Mouse (Mus musculus) Patski (cell line): ENCODE measurements around the gene Bnc2. TPM values are rescaled to one million over a fixed set of nuclear protein-coding genes. Genes with fewer than 3 reads are reported as not detected.

Experiments used
- ATAC-seq: fragments of 100-300 bp; one replicate; pipeline ENCODE4 v1.8.0; 2021
- CTCF ChIA-PET: fragments of 350-600 bp; sonication (Branson Sonifier 250); formaldehyde crosslinking; loops from one replicate; lab custom pipeline; 2022; ENCODE audit warnings: inconsistent platforms; lab: Charles Lee
- POLR2A ChIA-PET: fragments of 350-600 bp; sonication (Branson Sonifier 250); formaldehyde crosslinking; loops from one replicate; lab custom pipeline; 2022; ENCODE audit warnings: antibody characterized with exemption, inconsistent platforms; lab: Charles Lee
- DNase-seq: peaks from one replicate; pipeline ENCODE4 v3.0.0-alpha.2; 2011; ENCODE audit warnings: low read depth, low spot score
- H3K27me3 ChIP-seq: fragments of 371-371 bp; one replicate; pipeline ENCODE4 v1.5.1; 2021
- CTCF ChIP-seq: fragments of 100-300 bp; IDR thresholded peaks from one replicate; pipeline ENCODE4 v1.5.1; 2021
- in situ Hi-C: fragments of 300-500 bp; cut with MboI; formaldehyde crosslinking; loops from 3 replicates; pipeline ENCODE4 v1.11.1; 2018; ENCODE audit warnings: low pct_unique_long_range_greater_than_20kb, mixed read lengths
- polyA plus RNA-seq: library from polyadenylated mRNA; unstranded; gene quantifications from one replicate; pipeline ENCODE4 v1.2.3, GENCODE M21; 2021

The Bnc2 gene
- polyA plus RNA-seq, 1 experiment from 2014 or later = 19.3 TPM

DNA sequence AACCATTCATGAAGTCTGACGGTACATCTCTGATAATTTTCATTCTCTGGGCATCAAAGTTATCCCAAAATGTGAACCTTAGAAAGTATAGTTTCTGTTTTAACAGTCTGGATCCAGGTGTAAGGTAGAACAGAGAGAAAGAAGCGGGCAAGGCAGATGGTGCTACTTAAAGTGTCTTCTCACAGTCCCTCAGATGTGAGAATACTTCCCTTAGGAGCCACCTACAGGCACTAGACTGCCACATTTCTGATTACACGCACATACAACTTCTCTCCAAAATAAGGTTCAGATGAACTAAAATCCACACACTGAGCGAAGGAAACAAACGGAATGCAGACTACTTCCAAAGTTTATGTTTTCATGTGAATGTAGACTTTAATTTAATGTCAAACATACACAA lies 297.6 kb downstream of the Bnc2 start:
- TF ChIP-seq CTCF = no peak
- H3K27me3 ChIP-seq = no peaks in the 10 kb centered on the region
- CTCF ChIA-PET = no interaction called here
- ATAC-seq (no peak), DNase-seq (no peak)
- in situ Hi-C loops = no loop called here
- POLR2A ChIA-PET = no interaction called here

DNA sequence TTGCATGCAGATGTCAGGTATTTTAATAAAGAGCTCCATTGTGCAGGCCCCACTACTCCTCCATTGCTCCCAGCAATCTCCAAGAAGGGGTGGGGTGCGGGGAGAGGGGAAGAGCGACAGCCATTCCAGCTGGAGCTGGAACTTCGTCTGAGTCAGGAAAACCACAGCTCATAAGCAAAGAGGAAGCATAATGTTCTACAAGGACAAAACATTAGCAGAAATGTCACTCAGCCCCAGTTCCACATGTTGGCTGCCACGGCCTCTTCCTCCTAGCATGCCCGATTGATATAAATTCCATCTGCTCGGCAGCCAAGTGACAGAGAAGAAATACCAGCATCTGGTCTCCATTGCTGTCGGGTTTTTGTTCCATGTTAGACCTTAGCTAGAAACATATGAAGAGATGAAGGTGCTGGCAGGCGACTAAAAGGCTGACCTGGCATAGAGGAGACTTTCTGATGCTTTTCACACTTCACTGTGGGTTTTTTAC lies 312.7 kb downstream of the Bnc2 start:
- no peak for TF ChIP-seq CTCF
- ChIA-PET POLR2A (no interaction called here), CTCF (interaction anchor here (1.0 kb wide), 1 partner anchor 13 kb away, joined by 5 read pairs; no protein-coding TSS in a partner anchor)
- DNase-seq = no peak
- in situ Hi-C loops = no loop called here
- H3K27me3 ChIP-seq = no peaks in the 10 kb centered on the region
- ATAC-seq = no peak

DNA sequence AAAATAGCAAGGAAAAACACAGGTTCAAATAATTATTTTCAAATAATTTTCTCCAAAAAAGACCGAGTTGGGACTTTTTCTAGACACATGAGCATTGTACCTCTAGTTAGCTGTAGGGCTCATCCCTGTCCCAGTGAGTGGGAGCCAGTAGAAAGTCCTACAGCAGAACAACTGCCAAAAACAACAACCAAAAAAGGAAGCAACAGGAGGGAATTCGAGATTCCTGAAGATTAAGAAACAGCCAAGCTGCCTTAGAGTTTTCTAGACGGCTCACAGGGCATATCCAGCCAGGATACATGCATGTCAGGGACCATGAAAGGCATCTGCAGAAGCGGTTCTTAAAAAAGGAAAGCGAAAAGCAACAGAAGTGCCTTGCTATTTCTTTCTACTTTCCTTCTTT lies 313.9 kb downstream of the Bnc2 start:
- in situ Hi-C loops = no loop called here
- POLR2A ChIA-PET = no interaction called here
- DNase-seq = no peak

DNA sequence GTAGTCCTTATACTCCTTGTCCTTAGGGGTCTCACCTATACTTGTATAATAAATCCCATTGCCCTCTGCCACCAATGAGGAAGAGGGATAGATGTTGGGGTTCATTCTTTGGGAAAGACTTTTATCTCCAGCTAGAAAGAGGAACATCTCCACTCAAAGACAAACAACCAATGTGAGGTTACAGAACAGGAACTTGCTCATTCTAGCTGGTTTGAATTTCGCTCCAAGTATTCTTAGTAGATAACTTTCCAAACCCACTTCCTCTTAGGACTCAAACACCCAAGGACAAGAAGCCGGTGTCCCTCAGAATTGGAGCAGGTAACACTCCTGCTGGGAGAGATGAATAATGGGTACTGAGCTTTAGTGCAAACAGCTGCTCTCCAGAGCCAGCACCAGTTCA lies 315.1 kb downstream of the Bnc2 start:
- in situ Hi-C loops = no loop called here
- POLR2A ChIA-PET = no interaction called here
- no peak for ATAC-seq

More for the DNA sequence above, 313.9 kb downstream of the Bnc2 start:
- ATAC-seq = no peak
- TF ChIP-seq CTCF = no peak
- CTCF ChIA-PET = no interaction called here
- no peaks in the 10 kb centered on the region for H3K27me3 ChIP-seq

DNA sequence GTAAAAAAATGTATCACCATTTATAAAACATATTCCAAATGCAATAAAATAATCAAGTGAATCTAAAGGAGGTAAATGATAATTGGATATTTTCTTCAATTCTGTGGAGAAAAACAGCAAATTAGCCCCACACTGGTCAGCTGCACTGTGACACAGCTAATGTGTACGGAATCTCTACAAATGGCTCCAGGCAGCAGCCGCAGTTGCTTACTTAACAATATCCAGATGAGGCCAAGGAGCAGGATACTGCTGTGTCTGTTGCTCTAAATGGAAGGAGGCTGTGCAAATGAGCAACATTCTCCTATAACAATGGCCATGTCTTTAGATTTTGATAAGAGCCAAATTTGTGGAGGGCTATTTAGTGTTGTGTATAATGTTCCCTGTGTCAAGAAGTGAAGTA lies 316.9 kb downstream of the Bnc2 start:
- no peak for TF ChIP-seq CTCF
- in situ Hi-C loops = no loop called here
- ATAC-seq (no peak), DNase-seq (no peak)
- CTCF ChIA-PET = interaction anchor here (0.8 to 1.4 kb wide), 2 partner anchors 13 to 14 kb away, joined by 3 read pairs; no protein-coding TSS in a partner anchor
- H3K27me3 ChIP-seq = no peaks in the 10 kb centered on the region
- POLR2A ChIA-PET = no interaction called here

More for the DNA sequence above, 315.1 kb downstream of the Bnc2 start:
- CTCF ChIA-PET = no interaction called here
- DNase-seq = no peak
- H3K27me3 ChIP-seq = no peaks in the 10 kb centered on the region
- TF ChIP-seq CTCF = no peak

DNA sequence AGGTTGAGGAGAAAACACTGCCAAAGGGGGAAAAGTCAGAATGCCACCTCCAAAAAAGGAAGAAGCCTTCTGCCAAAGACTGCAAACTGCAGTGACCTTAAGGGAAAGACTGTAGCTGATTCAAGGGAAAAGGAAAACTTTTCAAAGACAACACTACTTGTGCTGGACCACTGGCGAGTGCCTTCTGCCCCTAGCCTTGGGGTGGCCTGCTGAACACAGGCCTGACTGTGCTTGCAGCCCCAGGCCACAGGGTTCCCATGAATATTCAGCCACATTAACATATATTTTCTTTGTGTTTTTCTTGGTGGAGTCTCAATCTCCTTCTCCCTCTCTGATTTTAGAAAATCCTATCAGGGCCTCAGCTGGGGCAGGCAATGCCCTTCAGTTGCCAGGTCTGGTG lies 317.7 kb downstream of the Bnc2 start:
- no peaks in the 10 kb centered on the region for H3K27me3 ChIP-seq
- no peak for TF ChIP-seq CTCF
- DNase-seq (no peak), ATAC-seq (no peak)
- in situ Hi-C loops = no loop called here
- ChIA-PET CTCF (no interaction called here), POLR2A (no interaction called here)

DNA sequence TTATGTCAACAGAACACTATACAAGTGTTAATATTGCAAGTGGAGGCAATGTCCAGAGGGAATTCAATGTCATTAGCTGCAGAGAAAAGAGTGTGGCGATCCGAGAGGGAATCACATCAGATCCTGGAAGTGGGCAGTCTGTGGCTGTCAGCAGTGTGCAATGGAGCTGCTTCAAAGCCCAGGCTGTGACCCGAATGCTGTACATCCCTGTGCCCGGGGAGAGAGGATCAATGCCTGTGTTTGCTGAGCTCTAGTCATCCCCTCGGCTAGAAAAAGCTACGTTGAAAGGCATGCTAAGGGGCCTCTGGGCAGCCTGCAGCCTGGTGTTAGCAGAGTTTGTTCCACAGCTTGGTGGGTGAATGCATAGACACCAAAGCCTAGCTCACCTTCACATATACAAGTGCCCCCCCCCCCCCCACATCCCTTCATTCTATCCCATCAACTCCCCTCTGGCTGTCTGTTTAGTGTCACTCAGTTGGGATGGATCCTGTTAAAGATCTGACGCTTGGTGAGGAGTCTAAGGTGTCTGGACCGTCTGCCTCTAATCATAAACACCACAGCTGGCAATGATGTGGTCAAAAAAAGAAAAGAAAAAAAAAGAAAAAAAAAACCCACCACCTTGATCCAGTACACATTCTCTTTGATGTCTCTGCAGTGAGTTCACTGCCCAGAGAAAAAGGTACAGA lies 318.5 kb downstream of the Bnc2 start:
- ChIA-PET CTCF (interaction anchor here (1.0 kb wide), 1 partner anchor 11 kb away, joined by 4 read pairs; no protein-coding TSS in a partner anchor), POLR2A (no interaction called here)
- in situ Hi-C loops = no loop called here
- TF ChIP-seq CTCF = no peak
- H3K27me3 ChIP-seq = no peaks in the 10 kb centered on the region
- DNase-seq = no peak
- no peak for ATAC-seq

DNA sequence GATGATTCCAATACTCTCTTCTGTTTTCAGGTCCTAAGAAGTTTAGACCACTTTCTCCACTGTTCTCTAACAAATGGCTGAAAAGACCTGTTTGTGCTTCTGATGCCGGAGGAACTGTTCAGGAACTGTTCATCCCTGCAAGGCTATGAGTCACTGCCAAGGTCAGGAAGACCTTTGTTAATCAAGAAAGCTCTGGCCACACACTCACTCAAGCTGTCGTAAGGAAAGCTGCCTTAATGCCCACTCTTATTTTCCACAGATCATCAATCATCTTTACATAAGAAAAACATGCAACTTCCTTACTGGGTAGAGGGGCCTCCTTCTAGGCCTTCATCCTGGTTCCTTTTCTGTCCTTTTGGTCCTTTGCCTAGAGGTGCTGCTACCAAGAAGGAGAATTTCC lies 322.4 kb downstream of the Bnc2 start:
- ChIA-PET CTCF (no interaction called here), POLR2A (interaction anchor here (0.6 kb wide), 1 partner anchor 345 kb away, joined by 3 read pairs; no protein-coding TSS in a partner anchor)
- no peaks in the 10 kb centered on the region for H3K27me3 ChIP-seq
- TF ChIP-seq CTCF = no peak
- in situ Hi-C loops = no loop called here
- DNase-seq = peak; percentile 13
- no peak for ATAC-seq

DNA sequence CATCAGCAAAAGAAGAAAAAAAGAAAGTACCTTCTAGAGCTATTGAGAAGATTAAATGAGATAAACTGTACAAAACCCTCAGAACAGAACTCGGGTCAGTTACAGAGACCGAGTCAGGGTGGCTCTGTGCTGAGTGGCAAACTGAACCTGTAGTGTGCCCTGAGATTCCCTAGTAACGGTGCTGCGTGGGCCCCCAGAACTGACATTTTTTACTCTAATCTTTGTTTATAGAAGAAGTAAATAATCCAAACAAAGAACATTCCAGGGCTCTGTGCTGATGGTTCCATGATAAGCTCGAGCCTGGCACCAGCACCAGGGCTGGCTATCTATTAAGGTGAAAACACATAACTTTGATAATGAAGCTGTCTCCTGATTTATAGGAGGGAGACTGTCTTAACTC lies 325.5 kb downstream of the Bnc2 start:
- in situ Hi-C loops = no loop called here
- ChIA-PET CTCF (interaction anchor here (0.8 to 1.4 kb wide), 2 partner anchors 11 to 23 kb away, joined by 3 read pairs; no protein-coding TSS in a partner anchor), POLR2A (no interaction called here)

DNA sequence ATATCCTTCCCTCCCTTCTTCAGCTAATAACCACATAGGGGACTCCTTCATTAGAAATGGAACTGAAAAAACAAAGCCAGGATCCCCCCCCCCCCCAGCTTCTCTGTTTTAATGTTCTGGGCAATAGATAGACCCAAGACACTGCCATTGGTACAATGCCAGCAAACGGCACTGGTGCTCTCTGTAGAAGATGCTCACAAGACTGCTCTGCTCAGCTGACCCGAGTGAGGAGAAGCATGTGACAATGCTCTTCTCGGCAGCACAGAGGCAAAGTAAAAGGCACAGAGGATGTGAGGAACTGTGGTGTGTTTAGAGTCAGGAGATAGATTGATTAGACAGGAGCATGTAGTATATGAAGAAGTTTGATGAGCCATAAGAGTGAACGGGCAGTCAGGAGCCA lies 335.9 kb downstream of the Bnc2 start:
- ATAC-seq (no peak), DNase-seq (no peak)
- in situ Hi-C loops = no loop called here
- ChIA-PET POLR2A (no interaction called here), CTCF (interaction anchor here (0.9 kb wide), 1 partner anchor 10 kb away, joined by 3 read pairs; no protein-coding TSS in a partner anchor)
- no peaks in the 10 kb centered on the region for H3K27me3 ChIP-seq
- no peak for TF ChIP-seq CTCF

More for the DNA sequence above, 325.5 kb downstream of the Bnc2 start:
- DNase-seq = no peak
- no peak for ATAC-seq
- TF ChIP-seq CTCF = no peak
- no peaks in the 10 kb centered on the region for H3K27me3 ChIP-seq

DNA sequence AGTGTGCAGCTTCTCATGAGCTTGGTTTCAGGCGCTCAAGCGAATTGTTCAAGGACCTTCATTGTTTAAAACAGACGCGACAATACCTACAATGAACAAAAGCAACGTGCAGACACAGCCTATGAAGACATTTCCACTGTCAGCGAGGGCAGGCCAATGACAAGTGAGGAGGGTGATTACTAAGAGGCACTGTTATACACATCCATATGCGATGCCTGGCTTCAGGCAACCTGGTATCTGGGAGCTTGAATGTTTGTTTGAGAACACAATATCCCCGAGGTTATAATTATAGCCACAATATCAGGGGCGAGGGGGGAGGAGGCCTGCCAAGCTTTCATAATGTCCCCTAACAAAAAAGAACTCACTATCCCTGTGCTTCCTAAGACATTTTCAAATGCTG lies 343.1 kb downstream of the Bnc2 start:
- no peak for TF ChIP-seq CTCF
- POLR2A ChIA-PET = interaction anchor here (0.8 kb wide), 1 partner anchor 109 kb away, joined by 3 read pairs; no protein-coding TSS in a partner anchor
- no peak for ATAC-seq
- no peak for DNase-seq
- CTCF ChIA-PET = interaction anchor here (1.2 to 1.5 kb wide), 2 partner anchors 15 to 17 kb away, joined by 3 to 4 read pairs; no protein-coding TSS in a partner anchor
- in situ Hi-C loops = no loop called here
- H3K27me3 ChIP-seq = no peaks in the 10 kb centered on the region
